Mouse (Mus musculus): ENCODE results near the gene Kcnj15.

Gene Kcnj15

GRCm38 (mm10) chr16:95292843-95293505, 35.6 kb downstream of the Kcnj15 start:
- no peak for DNase-seq (ENCODE audit: low spot score in 2 of 2)

- DNase-seq (ENCODE audit: low spot score in 2 of 2) = no peak
Measured at GRCm38 (mm10) chr16:95297651-95298050, 40.3 kb downstream of the Kcnj15 start.

GRCm38 (mm10) chr16:95301667-95302066, 44.3 kb downstream of the Kcnj15 start:
- DNase-seq (ENCODE audit: low spot score in 2 of 2) = no peak

- DNase-seq (ENCODE audit: low spot score in 2 of 2) = no peak
Measured at GRCm38 (mm10) chr16:95303676-95304075, 46.3 kb downstream of the Kcnj15 start.

GRCm38 (mm10) chr16:95307823-95308360, 50.5 kb downstream of the Kcnj15 start:
- DNase-seq (ENCODE audit: low spot score in 2 of 2) = no peak

GRCm38 (mm10) chr16:95321945-95322625, 64.7 kb downstream of the Kcnj15 start:
- no peak for DNase-seq (ENCODE audit: low spot score in 2 of 2)

- no peak for DNase-seq (ENCODE audit: low spot score in 2 of 2)
Measured at GRCm38 (mm10) chr16:95332159-95332558, 74.8 kb downstream of the Kcnj15 start.

- DNase-seq (ENCODE audit: low spot score in 2 of 2) = peak; percentile 69 to 71
Measured at GRCm38 (mm10) chr16:95340885-95341791, 83.8 kb downstream of the Kcnj15 start.

- no peak for DNase-seq (ENCODE audit: low spot score in 2 of 2)
Measured at GRCm38 (mm10) chr16:95342030-95342429, 84.7 kb downstream of the Kcnj15 start.

GRCm38 (mm10) chr16:95344961-95345360, 87.6 kb downstream of the Kcnj15 start:
- no peak for DNase-seq (ENCODE audit: low spot score in 2 of 2)

GRCm38 (mm10) chr16:95345882-95346281, 88.5 kb downstream of the Kcnj15 start:
- DNase-seq (ENCODE audit: low spot score in 2 of 2) = peak; percentile 42 to 53

GRCm38 (mm10) chr16:95347202-95347601, 89.8 kb downstream of the Kcnj15 start:
- no peak for DNase-seq (ENCODE audit: low spot score in 2 of 2)

- no peak for DNase-seq (ENCODE audit: low spot score in 2 of 2)
Measured at GRCm38 (mm10) chr16:95348555-95348954, 91.2 kb downstream of the Kcnj15 start.

GRCm38 (mm10) chr16:95349344-95349743, 92.0 kb downstream of the Kcnj15 start:
- no peak for DNase-seq (ENCODE audit: low spot score in 2 of 2)

GRCm38 (mm10) chr16:95349745-95350144, 92.4 kb downstream of the Kcnj15 start:
- DNase-seq (ENCODE audit: low spot score in 2 of 2) = no peak

Data from urinary bladder, postnatal 36 days (tissue).